Mouse (Mus musculus): ENCODE data around the gene L3mbtl3.

GRCm38 (mm10) chr10:26226241-26226640 lies 149.5 kb downstream of the L3mbtl3 start:
- TF ChIP-seq CTCF (IDR thresholded peaks at IDR 0.05; ENCODE audit: low read depth, low read length) (no peak), POLR2A (IDR thresholded peaks at IDR 0.05; ENCODE audit: borderline replicate concordance, low read depth, low read length) (no peak)
